Mouse (Mus musculus) G1E-ER4 (cell line): Measurements from ENCODE around the gene Khnyn. TPM values are rescaled to one million over a fixed set of nuclear protein-coding genes. Genes with fewer than 3 reads are reported as not detected.
A peak's percentile ranks its signal among the peaks of the same experiment; 100 is the strongest.

Source experiments
- GATA1 ChIP-seq: IDR thresholded peaks from one replicate; pipeline ENCODE4 v1.8.0; 2012; ENCODE audit warnings: low read length, inconsistent platforms
- polyA plus RNA-seq: library from polyadenylated mRNA; stranded (reverse); fragments of >175 nt; gene quantifications from 2 replicates; pipeline ENCODE4 v1.2.3, GENCODE M21; 2012

Khnyn gene
- polyA plus RNA-seq, 1 experiment: 15.0 TPM

- TF ChIP-seq GATA1: no peak
Observed at GRCm38 (mm10) chr14:55868230-55869026, 16.3 kb upstream of the Khnyn start.

- no peak for TF ChIP-seq GATA1
Observed at GRCm38 (mm10) chr14:55869538-55869937, 15.2 kb upstream of the Khnyn start.

- no peak for TF ChIP-seq GATA1
Observed at GRCm38 (mm10) chr14:55872039-55872438, 12.7 kb upstream of the Khnyn start.

- TF ChIP-seq GATA1: no peak
Observed at GRCm38 (mm10) chr14:55872551-55872950, 12.2 kb upstream of the Khnyn start.

- TF ChIP-seq GATA1: no peak
Observed at GRCm38 (mm10) chr14:55873242-55873713, 11.5 kb upstream of the Khnyn start.

GRCm38 (mm10) chr14:55873714-55874683, 10.7 kb upstream of the Khnyn start:
- no peak for TF ChIP-seq GATA1

GRCm38 (mm10) chr14:55877469-55878315, 7.1 kb upstream of the Khnyn start:
- TF ChIP-seq GATA1: no peak

- TF ChIP-seq GATA1: no peak
Observed at GRCm38 (mm10) chr14:55878316-55878940, 6.3 kb upstream of the Khnyn start.

GRCm38 (mm10) chr14:55879623-55880022, 5.1 kb upstream of the Khnyn start:
- TF ChIP-seq GATA1: no peak

- peak; percentile 20 for TF ChIP-seq GATA1
Observed at GRCm38 (mm10) chr14:55880982-55881381, 3.8 kb upstream of the Khnyn start.

GRCm38 (mm10) chr14:55882171-55882641, 2.5 kb upstream of the Khnyn start:
- no peak for TF ChIP-seq GATA1

- TF ChIP-seq GATA1: no peak
Observed at GRCm38 (mm10) chr14:55883149-55883661, 1.5 kb upstream of the Khnyn start.

GRCm38 (mm10) chr14:55883663-55884062, 1.1 kb upstream of the Khnyn start:
- no peak for TF ChIP-seq GATA1

GRCm38 (mm10) chr14:55884166-55884565, 581 bp upstream of the Khnyn start, which contains the start of gene Cbln3:
Cbln3 (minus strand) TSS chr14:55884392.
- TF ChIP-seq GATA1: no peak
